Mouse (Mus musculus): ENCODE results near the gene Dync1i1.

The Dync1i1 gene

DNA sequence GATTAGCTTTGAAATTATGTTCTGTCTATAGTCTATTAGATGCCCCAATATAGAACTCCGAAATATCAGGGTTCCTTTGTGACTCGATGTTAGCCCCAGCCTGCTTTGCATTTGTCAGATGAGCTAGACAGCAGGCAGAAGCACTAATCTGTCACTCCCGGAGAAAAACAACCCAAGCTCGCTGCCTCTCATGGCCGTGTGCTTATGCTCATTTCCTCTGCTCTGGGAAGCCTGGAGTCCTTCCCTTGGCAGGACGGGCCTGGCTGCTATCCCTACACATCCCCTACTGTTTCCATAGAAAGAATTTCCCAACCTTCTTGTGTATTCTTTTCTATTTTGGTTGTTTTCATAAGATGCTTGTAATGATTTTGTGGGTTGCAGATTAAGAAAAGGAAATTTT lies 130.1 kb downstream of the Dync1i1 start:
- no peak for DNase-seq (ENCODE audit: low read depth, low spot score)

DNA sequence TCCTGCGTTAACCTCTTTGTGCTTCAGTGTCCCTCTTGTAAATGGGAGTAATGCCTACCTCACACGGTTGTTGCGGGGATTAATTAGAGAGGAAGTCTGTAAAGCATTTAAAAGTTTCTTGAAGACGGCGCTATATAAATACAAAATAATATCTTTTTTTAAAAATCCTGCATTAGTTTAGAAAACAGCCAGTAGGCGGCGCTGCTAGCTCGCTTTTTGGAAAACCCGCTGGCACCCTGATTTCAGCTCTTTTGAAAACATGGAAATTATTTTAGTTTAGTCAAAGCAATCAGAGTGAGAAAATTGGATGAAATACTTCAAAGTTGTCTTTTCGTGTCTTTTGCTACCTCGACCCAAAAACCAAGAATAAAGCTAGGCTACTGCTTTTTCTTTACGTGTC lies 132.9 kb downstream of the Dync1i1 start:
- DNase-seq (ENCODE audit: low read depth, low spot score) = peak; percentile 39

DNA sequence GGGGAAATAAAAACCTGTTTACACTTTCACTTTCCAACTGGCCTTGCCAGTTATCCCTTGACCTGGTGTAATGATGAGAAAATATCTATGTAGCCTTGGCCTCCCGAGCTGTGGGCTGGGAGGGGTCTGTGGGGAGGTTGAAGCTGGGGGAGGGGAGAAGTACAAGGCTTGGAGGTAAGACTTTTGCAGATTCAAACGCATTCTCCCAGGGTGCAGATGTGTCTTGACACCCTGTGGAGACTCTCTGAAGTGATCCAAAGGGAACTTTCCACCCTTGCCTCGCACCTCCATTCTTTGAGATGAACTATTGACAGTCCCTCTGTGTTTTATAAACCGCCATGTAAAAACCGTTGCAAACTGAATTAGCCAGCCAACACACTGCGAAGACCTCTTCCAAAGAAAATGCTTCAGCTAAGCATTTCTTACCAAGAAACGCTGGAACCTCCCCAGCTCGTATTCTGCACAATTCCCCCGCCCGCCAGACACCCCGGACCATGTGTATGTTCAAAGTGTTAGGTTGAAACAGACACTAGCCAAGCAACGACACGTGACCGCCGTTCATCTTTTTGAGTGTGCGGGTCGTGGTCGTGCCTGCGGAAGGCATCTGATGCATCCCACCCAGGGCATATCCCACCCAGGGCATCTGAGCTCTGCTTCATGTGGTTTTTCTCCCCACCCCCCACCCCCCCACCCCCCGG lies 133.6 kb downstream of the Dync1i1 start:
- DNase-seq (ENCODE audit: low read depth, low spot score) = peak; percentile 18

GRCm38 (mm10) chr6:5859630-5860029 lies 134.2 kb downstream of the Dync1i1 start:
- no peak for DNase-seq (ENCODE audit: low read depth, low spot score)

DNA sequence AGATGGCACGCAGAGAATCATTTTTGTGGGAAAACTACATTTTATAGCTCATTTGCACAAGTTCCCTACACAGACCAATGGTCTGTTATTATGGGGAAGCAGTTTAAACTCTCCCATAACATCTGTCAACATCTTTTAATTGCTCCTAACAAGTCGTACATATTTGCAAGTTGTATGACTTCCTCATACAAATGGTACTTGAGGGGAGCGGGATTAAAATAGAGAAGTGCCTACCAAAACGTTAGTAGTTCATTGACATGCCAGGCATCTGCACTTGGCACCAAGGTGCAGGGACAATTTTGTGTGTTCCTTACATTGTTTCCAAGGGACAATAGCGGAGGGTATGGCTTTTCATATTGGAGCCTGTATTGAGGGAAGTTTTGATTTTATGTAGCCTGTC lies 140.7 kb downstream of the Dync1i1 start:
- no peak for DNase-seq (ENCODE audit: low read depth, low spot score)

DNA sequence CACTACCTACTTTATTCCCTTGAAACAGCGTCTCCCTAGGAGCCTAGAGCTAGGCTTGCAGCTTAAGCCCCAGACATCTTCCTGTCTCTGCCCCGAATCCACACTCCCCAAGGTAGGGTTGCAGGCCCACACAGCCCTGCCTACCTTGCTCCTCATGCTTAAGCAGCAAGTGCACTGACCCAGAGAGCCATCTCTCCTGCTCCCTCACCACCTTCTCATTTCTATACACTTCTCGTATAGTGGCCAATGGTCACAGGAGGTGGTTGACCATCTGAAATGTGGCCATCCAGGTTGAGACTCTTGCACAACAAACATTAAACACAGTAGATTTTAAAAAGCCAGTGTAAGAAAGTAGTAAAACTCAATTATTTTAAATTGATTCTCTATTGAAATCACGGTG lies 141.8 kb downstream of the Dync1i1 start:
- no peak for DNase-seq (ENCODE audit: low read depth, low spot score)

DNA sequence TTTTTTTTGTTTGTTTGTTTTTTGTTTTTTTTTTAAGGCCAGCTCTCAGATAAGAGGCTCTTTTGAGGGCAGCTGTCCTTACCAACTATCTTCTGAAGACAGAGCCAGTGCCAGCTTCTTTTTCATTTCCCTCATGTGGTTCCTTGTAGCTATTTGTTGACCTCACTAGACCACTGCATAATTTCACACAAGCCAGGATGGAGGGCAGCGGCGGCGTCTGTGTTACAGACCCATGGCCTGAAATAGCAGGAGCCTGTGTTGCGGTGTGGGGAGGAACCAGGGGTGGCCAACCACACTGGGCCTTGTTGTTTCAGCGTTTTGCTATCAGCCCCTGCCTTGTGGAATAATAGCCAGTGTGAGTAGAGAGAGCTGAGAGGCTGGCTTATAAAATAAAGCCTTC lies 145.6 kb downstream of the Dync1i1 start:
- DNase-seq (ENCODE audit: low read depth, low spot score) = no peak

- DNase-seq (ENCODE audit: low read depth, low spot score) = no peak
These were observed 146.3 kb downstream of the Dync1i1 start for GRCm38 (mm10) chr6:5871581-5872298.

GRCm38 (mm10) chr6:5889341-5889740 lies 163.9 kb downstream of the Dync1i1 start:
- no peak for DNase-seq (ENCODE audit: low read depth, low spot score)

DNA sequence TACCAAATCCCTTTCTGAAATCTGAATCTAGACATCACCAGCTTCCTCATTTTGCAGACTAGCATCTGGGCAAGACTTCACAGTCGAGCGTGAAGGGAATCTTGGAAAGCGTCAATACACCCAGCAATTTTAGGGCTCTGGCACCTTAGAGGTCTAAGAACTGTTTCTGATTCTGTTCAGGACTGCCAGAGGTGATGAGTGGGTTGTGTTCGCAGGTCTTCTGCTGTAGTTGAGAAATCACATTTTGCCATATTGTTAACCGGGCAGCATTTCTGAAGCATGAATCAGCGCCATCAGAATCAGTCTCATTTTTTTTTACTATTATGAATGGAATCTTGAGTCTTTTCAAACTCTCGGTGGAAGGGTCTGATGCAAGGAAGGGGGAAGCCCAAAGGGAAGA lies 185.9 kb downstream of the Dync1i1 start:
- DNase-seq (ENCODE audit: low read depth, low spot score) = no peak

GRCm38 (mm10) chr6:5915028-5915427 lies 189.6 kb downstream of the Dync1i1 start:
- DNase-seq (ENCODE audit: low read depth, low spot score) = no peak

- DNase-seq (ENCODE audit: low read depth, low spot score) = no peak
These were observed 195.2 kb downstream of the Dync1i1 start for GRCm38 (mm10) chr6:5920670-5921069.

DNA sequence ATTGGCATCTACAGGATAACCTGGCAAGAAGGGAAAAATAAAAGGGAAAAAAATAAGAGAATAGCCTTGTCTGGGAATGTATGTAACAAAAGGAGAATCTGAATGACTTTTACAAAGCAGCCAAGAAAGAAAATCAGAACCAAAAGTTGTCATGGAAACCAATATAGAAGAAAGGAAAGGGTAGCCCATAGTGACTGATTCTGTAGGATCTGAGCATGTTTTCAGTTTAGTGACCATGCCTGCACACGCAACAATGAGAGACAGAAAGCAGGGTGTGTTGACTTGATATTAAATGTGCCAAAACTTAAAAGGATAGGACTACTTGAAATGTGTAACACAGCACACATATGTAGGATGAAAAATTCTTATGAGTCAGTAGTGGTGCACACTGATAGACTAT lies 197.2 kb downstream of the Dync1i1 start:
- DNase-seq (ENCODE audit: low read depth, low spot score) = no peak

DNA sequence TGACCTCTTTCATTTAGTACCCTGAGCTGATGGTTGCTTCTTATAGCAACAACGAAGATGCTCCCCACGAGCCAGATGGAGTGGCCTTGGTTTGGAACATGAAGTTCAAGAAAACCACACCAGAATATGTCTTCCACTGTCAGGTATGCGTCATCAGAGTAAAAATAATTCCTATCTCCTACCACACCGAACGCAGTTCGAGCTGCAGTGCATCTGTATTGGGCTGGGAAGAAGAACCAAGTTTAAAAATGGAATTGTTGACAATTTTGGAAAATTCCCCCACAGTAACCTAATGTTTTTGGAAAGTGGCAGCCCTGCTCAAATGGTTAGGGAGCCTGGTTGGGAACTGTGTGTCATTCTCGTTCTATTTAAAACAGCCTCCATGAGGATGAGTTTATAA lies 197.7 kb downstream of the Dync1i1 start:
- no peak for DNase-seq (ENCODE audit: low read depth, low spot score)

GRCm38 (mm10) chr6:5930140-5930539 lies 204.7 kb downstream of the Dync1i1 start:
- no peak for DNase-seq (ENCODE audit: low read depth, low spot score)

GRCm38 (mm10) chr6:5935587-5936353 lies 210.3 kb downstream of the Dync1i1 start:
- no peak for DNase-seq (ENCODE audit: low read depth, low spot score)

DNA sequence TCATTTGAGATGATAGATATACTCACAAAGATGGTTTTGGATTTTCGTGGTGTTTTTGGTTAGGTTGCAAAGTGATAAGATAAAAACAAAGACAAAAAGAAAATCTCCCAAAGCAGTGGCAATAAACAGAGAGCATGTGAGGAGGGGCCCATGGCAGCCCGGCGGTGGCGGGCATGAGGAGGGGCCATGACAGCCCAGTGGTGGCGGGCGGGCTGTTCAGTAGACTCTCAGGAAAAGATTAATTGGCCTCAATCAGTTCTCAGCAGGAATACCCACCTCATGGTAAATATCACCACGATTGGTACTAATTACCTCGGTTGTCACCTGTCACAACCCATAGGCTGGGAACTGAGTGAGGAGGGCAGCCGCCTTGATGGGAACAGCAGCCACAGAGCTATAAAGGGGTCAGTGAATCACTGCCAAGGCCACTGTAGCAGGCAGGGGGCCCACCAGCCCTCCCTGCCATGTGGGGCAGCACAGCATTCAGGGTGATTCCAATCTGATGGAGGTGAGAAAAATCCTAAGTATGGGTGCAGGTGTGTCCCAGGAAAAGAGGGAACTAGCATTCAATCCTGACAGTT lies 224.5 kb downstream of the Dync1i1 start:
- DNase-seq (ENCODE audit: low read depth, low spot score) = no peak

DNA sequence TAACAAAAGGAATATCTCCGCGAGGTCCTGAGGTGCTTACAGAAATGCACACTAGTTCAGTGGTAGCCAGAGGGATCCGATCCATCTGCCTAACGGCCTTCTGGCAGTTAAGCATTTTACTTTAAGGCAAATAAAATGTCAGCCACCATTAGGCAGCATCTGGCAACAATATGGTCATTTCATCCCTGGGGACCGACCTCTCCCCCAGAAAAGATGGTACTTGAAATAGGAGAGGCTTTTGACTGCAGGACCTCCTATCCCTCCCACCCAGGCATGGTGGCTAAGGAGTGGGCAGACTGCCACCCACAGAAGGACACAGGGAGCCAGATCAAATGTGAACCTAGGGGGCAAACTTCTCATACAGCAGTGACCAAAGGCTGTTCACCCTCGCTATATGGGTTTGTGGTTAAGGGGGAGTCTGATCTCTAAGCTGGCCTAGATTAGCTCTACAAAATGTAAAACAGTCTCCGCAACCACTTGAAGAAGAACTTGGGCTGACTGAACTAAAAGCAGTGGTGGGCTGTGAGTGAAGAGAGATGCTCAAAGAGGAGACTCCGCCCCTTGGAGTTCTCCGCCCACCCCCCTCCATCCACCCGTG lies 231.0 kb downstream of the Dync1i1 start:
- no peak for DNase-seq (ENCODE audit: low read depth, low spot score)

GRCm38 (mm10) chr6:5960728-5961127 lies 235.3 kb downstream of the Dync1i1 start:
- no peak for DNase-seq (ENCODE audit: low read depth, low spot score)

- DNase-seq (ENCODE audit: low read depth, low spot score) = no peak
These were observed 236.5 kb downstream of the Dync1i1 start for GRCm38 (mm10) chr6:5961960-5962359.

DNA sequence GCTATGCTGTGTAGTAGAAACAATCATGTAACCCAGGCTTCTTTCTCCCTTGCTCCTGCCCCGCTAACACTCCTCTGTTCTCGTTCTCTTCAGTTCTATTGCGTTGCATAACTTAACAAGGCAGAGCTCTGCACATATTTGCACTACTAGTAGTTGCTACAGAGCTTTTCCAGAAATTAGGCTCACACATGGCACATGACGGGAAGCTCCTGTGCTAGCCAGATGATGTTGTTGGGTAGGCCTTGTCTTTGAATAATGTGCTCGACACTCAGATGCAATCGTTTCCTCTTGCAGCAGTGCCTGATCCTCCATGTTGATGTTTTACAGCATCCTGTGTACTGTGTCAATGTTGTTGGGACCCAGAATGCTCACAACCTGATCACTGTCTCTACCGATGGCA lies 240.9 kb downstream of the Dync1i1 start:
- DNase-seq (ENCODE audit: low read depth, low spot score) = no peak

Data from R1 (cell line).